Mouse (Mus musculus): ENCODE data around the gene Phf14. TPM values are rescaled to one million over a fixed set of nuclear protein-coding genes. Genes with fewer than 3 reads are reported as not detected.
"Not testable (repeated sequence)": the region's sequence is repeated elsewhere in the genome, so short reads cannot be mapped to it uniquely, and the experiment has no call there.

The Phf14 gene
- polyA plus RNA-seq (2011; ENCODE audit: insufficient read depth, insufficient read length, low read depth, missing spikeins), result 52.0 and 56.9 TPM in 2 replicates

GRCm38 (mm10) chr6:11907269-11908032 is at the start of gene Phf14, which contains the start of gene Ndufa4:
Gene Phf14, plus strand, starts transcription at chr6:11907809.
Gene Ndufa4, minus strand, starts transcription at chr6:11907497.
- Histone ChIP-seq H3K4me3 (ENCODE audit: low read depth, low read length) (peak within 1 kb of the TSS; percentile 95), H3K4me1 (ENCODE audit: control insufficient read depth, insufficient read depth, low read length) (peaks cover 1% of the 10 kb centered on the region), H3K27me3 (ENCODE audit: control insufficient read depth, insufficient read depth, low read length, poor library complexity, severe bottlenecking) (no peaks in the 10 kb centered on the region), H3K36me3 (ENCODE audit: control insufficient read depth, insufficient read depth, low read length, poor library complexity, severe bottlenecking) (peaks cover 11% of the 10 kb centered on the region), H3K27ac (ENCODE audit: insufficient read depth, low read length) (peak within 1 kb of the TSS; percentile 40; the same call in 1 of the 2 replicates), H3K9me3 (replicated peaks; ENCODE audit: control insufficient read depth, insufficient read depth, low read length, poor library complexity, severe bottlenecking) (no peaks in the 10 kb centered on the region), H3K9ac (ENCODE audit: low read depth, poor library complexity, severe bottlenecking) (peak within 1 kb of the TSS; percentile 74)
- TF ChIP-seq CTCF (IDR thresholded peaks at IDR 0.05; ENCODE audit: low read depth, low read length), result no peak
- TF ChIP-seq POLR2A (IDR thresholded peaks at IDR 0.05; ENCODE audit: insufficient read depth, low read length), result peak; percentile 96

GRCm38 (mm10) chr6:11875364-11875763 is 32.2 kb upstream of the Phf14 start:
- not testable (repeated sequence) for H3K4me1 ChIP-seq (ENCODE audit: control insufficient read depth, insufficient read depth, low read length); H3K4me3 ChIP-seq (ENCODE audit: low read depth, low read length); H3K9ac ChIP-seq (ENCODE audit: low read depth, poor library complexity, severe bottlenecking); H3K9me3 ChIP-seq (replicated peaks; ENCODE audit: control insufficient read depth, insufficient read depth, low read length, poor library complexity, severe bottlenecking); H3K27me3 ChIP-seq (ENCODE audit: control insufficient read depth, insufficient read depth, low read length, poor library complexity, severe bottlenecking); H3K27ac ChIP-seq (ENCODE audit: insufficient read depth, low read length); H3K36me3 ChIP-seq (ENCODE audit: control insufficient read depth, insufficient read depth, low read length, poor library complexity, severe bottlenecking)

GRCm38 (mm10) chr6:11900809-11901310 is 6.7 kb upstream of the Phf14 start:
- Histone ChIP-seq H3K9me3 (replicated peaks; ENCODE audit: control insufficient read depth, insufficient read depth, low read length, poor library complexity, severe bottlenecking) (no peaks in the 10 kb centered on the region), H3K4me3 (ENCODE audit: low read depth, low read length) (no peak overlapping the region), H3K9ac (ENCODE audit: low read depth, poor library complexity, severe bottlenecking) (no peak overlapping the region), H3K36me3 (ENCODE audit: control insufficient read depth, insufficient read depth, low read length, poor library complexity, severe bottlenecking) (peaks cover 18% of the 10 kb centered on the region), H3K27ac (ENCODE audit: insufficient read depth, low read length) (no peak overlapping the region), H3K4me1 (ENCODE audit: control insufficient read depth, insufficient read depth, low read length) (no peaks in the 10 kb centered on the region), H3K27me3 (ENCODE audit: control insufficient read depth, insufficient read depth, low read length, poor library complexity, severe bottlenecking) (no peaks in the 10 kb centered on the region)
- TF ChIP-seq CTCF (IDR thresholded peaks at IDR 0.05; ENCODE audit: low read depth, low read length) (no peak), POLR2A (IDR thresholded peaks at IDR 0.05; ENCODE audit: insufficient read depth, low read length) (no peak), EP300 (IDR thresholded peaks at IDR 0.05; ENCODE audit: insufficient read depth, low read depth, low read length) (no peak)

GRCm38 (mm10) chr6:11906890-11907268 is 730 bp upstream of the Phf14 start:
- Histone ChIP-seq H3K9ac (ENCODE audit: low read depth, poor library complexity, severe bottlenecking) (peak overlapping the region; percentile 74), H3K27me3 (ENCODE audit: control insufficient read depth, insufficient read depth, low read length, poor library complexity, severe bottlenecking) (no peaks in the 10 kb centered on the region), H3K4me1 (ENCODE audit: control insufficient read depth, insufficient read depth, low read length) (peaks cover 1% of the 10 kb centered on the region), H3K36me3 (ENCODE audit: control insufficient read depth, insufficient read depth, low read length, poor library complexity, severe bottlenecking) (peaks cover 13% of the 10 kb centered on the region), H3K9me3 (replicated peaks; ENCODE audit: control insufficient read depth, insufficient read depth, low read length, poor library complexity, severe bottlenecking) (no peaks in the 10 kb centered on the region), H3K4me3 (ENCODE audit: low read depth, low read length) (peak overlapping the region; percentile 86), H3K27ac (ENCODE audit: insufficient read depth, low read length) (no peak overlapping the region)
- TF ChIP-seq EP300 (IDR thresholded peaks at IDR 0.05; ENCODE audit: insufficient read depth, low read depth, low read length), result no peak
- no peak for TF ChIP-seq CTCF (IDR thresholded peaks at IDR 0.05; ENCODE audit: low read depth, low read length)
- no peak for TF ChIP-seq POLR2A (IDR thresholded peaks at IDR 0.05; ENCODE audit: insufficient read depth, low read length)

- Histone ChIP-seq H3K27me3 (ENCODE audit: control insufficient read depth, insufficient read depth, low read length, poor library complexity, severe bottlenecking) (no peaks in the 10 kb centered on the region), H3K27ac (ENCODE audit: insufficient read depth, low read length) (peak overlapping the region; percentile 40; the same call in 1 of the 2 replicates), H3K36me3 (ENCODE audit: control insufficient read depth, insufficient read depth, low read length, poor library complexity, severe bottlenecking) (peaks cover 9% of the 10 kb centered on the region), H3K9ac (ENCODE audit: low read depth, poor library complexity, severe bottlenecking) (peak overlapping the region; percentile 74), H3K9me3 (replicated peaks; ENCODE audit: control insufficient read depth, insufficient read depth, low read length, poor library complexity, severe bottlenecking) (no peaks in the 10 kb centered on the region), H3K4me1 (ENCODE audit: control insufficient read depth, insufficient read depth, low read length) (peaks cover 1% of the 10 kb centered on the region), H3K4me3 (ENCODE audit: low read depth, low read length) (peak overlapping the region; percentile 95)
- TF ChIP-seq EP300 (IDR thresholded peaks at IDR 0.05; ENCODE audit: insufficient read depth, low read depth, low read length) (no peak), POLR2A (IDR thresholded peaks at IDR 0.05; ENCODE audit: insufficient read depth, low read length) (no peak), CTCF (IDR thresholded peaks at IDR 0.05; ENCODE audit: low read depth, low read length) (no peak)
Observed at GRCm38 (mm10) chr6:11908170-11908569, 561 bp downstream of the Phf14 start.

- Histone ChIP-seq H3K27ac (ENCODE audit: insufficient read depth, low read length) (peak overlapping the region; percentile 59; the same call in 1 of the 2 replicates), H3K9ac (ENCODE audit: low read depth, poor library complexity, severe bottlenecking) (peak overlapping the region; percentile 97), H3K4me3 (ENCODE audit: low read depth, low read length) (peak overlapping the region; percentile 82), H3K36me3 (ENCODE audit: control insufficient read depth, insufficient read depth, low read length, poor library complexity, severe bottlenecking) (peaks cover 3% of the 10 kb centered on the region), H3K4me1 (ENCODE audit: control insufficient read depth, insufficient read depth, low read length) (no peaks in the 10 kb centered on the region), H3K27me3 (ENCODE audit: control insufficient read depth, insufficient read depth, low read length, poor library complexity, severe bottlenecking) (no peaks in the 10 kb centered on the region), H3K9me3 (replicated peaks; ENCODE audit: control insufficient read depth, insufficient read depth, low read length, poor library complexity, severe bottlenecking) (no peaks in the 10 kb centered on the region)
- peak; percentile 24 for TF ChIP-seq POLR2A (IDR thresholded peaks at IDR 0.05; ENCODE audit: insufficient read depth, low read length)
- TF ChIP-seq EP300 (IDR thresholded peaks at IDR 0.05; ENCODE audit: insufficient read depth, low read depth, low read length), result no peak
Observed at GRCm38 (mm10) chr6:11925496-11926041, 18.0 kb downstream of the Phf14 start.
